Mouse (Mus musculus): Measurements from ENCODE around the gene Cys1. TPM values are rescaled to one million over a fixed set of nuclear protein-coding genes. Genes with fewer than 3 reads are reported as not detected.

Gene Cys1
- total and polyA plus RNA-seq, 2 experiments from 2014 or later: 0.85 to 3.8 TPM

DNA sequence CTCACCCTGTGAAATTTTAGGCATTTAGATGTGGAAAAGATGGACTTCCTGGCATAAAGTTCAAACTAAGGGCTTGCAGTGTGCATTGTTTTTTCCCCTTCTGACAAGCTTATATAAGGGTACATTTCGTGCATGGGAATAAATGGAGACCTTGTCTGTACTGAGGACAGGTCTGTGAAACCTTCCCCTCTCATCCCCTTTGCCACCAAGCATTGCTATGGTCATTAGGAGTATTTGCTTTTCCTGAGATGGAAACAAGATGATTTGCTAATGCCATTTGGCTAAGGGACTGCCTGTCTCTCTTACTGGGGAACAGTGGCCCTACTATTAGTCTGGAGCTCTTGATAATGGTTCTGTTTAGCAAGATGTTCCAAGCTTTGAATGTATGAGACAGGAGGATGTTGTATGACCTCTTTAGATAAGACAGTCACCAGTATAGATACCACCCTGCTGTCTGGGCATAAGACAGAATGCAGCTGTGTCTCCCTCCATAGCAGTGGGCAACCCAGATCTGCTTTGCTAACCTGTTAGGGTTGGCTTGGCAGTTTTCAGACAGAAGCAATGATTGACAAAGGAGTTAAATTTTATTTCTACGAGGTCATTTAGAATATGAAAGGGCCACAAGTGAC, 33.8 kb upstream of the Cys1 start:
- Histone ChIP-seq H3K4me1 (ENCODE audit: control insufficient read depth, insufficient read depth) (no peaks in the 10 kb centered on the region), H3K36me3 (replicated peaks; ENCODE audit: control insufficient read depth, insufficient read depth, low read length) (peaks cover 12% of the 10 kb centered on the region), H3K9me3 (replicated peaks; ENCODE audit: control insufficient read depth, low read length) (no peaks in the 10 kb centered on the region), H3K4me3 (ENCODE audit: low read depth, low read length) (no peak overlapping the region), H3K9ac (replicated peaks; ENCODE audit: low read depth, low read length) (no peak overlapping the region), H3K27ac (ENCODE audit: low read depth) (no peak overlapping the region), H3K4me2 (ENCODE audit: low read depth, low read length) (no peak overlapping the region), H3K27me3 (ENCODE audit: control insufficient read depth, insufficient read depth, low read length) (no peaks in the 10 kb centered on the region)
- WGBS: 66% methylated on average over 2 of the region's 2 CpGs
- ATAC-seq (ENCODE audit: insufficient read depth, low read depth): no peak
- no peak for TF ChIP-seq CTCF (IDR thresholded peaks at IDR 0.05; ENCODE audit: low read depth)
- DNase-seq (ENCODE audit: low spot score): no peak

DNA sequence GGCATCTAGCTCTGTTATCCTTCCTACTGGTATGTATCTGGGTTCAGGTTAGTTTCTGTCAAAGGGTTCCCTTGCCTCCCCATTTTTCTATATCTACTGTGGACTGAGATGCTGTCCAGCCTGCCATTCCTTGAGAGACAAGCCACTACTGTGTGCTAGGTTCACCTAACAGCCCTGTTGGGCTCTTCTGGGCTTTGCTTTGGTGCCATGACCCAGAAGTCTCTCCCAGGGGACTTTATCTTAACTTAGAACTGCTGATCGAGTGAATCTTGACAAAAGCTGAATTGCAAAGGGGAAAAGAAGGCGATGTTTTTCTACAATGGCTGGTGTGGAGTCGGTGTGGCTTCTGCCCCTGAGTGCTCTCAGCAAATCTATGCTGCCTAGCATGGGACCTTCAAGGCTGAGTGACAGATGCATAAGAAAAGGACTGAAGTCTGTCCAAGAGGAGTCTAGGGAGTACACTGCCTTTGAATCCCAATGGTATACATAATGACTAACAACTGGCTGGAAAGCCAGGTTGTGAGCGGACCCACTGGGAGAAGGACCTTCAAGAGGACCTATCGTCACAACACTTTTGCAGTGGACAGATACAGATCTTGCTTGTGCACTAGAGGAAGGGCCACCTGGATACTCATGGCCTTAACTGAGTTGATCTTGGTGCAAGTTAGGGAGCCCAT, 33.1 kb upstream of the Cys1 start:
- H3K4me1 ChIP-seq (ENCODE audit: control insufficient read depth, insufficient read depth): peaks cover 1% of the 10 kb centered on the region
- 74% methylated on average over 5 of the region's 5 CpGs for WGBS
- no peak for TF ChIP-seq CTCF (IDR thresholded peaks at IDR 0.05; ENCODE audit: low read depth)
- no peak for TF ChIP-seq EP300 (IDR thresholded peaks at IDR 0.05; ENCODE audit: low read depth)
- H3K4me3 ChIP-seq (ENCODE audit: low read depth, low read length): no peak overlapping the region
- peaks cover 12% of the 10 kb centered on the region for H3K36me3 ChIP-seq (replicated peaks; ENCODE audit: control insufficient read depth, insufficient read depth, low read length)
- no peak overlapping the region for H3K27ac ChIP-seq (ENCODE audit: low read depth)
- no peaks in the 10 kb centered on the region for H3K9me3 ChIP-seq (replicated peaks; ENCODE audit: control insufficient read depth, low read length)
- H3K27me3 ChIP-seq (ENCODE audit: control insufficient read depth, insufficient read depth, low read length): no peaks in the 10 kb centered on the region
- H3K4me2 ChIP-seq (ENCODE audit: low read depth, low read length): no peak overlapping the region
- ATAC-seq (ENCODE audit: insufficient read depth, low read depth): no peak
- DNase-seq (ENCODE audit: low spot score): no peak
- H3K9ac ChIP-seq (replicated peaks; ENCODE audit: low read depth, low read length): no peak overlapping the region

DNA sequence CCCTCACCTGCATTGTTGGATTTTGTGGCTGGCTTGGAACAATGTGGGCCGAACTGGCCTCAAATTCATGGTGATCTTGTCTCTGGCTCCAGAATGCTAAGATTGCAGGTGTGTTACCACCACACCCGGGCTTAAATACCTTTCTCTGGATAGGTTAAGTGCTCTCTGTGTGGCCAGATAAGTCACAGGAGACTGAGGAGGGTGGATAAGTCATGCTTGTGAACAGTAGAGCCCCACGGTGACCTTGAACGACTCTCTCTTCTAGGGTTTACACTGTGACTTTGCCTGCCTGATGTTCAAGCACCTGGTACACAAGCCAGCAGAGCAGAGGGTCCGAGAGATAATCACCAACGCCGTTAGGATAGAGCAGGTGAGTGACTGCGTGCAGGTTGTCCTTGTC, 30.8 kb upstream of the Cys1 start:
- DNase-seq (ENCODE audit: low spot score) (no peak), ATAC-seq (ENCODE audit: insufficient read depth, low read depth) (no peak)
- Histone ChIP-seq H3K4me1 (ENCODE audit: control insufficient read depth, insufficient read depth) (peaks cover 14% of the 10 kb centered on the region), H3K4me3 (ENCODE audit: low read depth, low read length) (no peak overlapping the region), H3K27me3 (ENCODE audit: control insufficient read depth, insufficient read depth, low read length) (no peaks in the 10 kb centered on the region), H3K9ac (replicated peaks; ENCODE audit: low read depth, low read length) (no peak overlapping the region), H3K4me2 (ENCODE audit: low read depth, low read length) (no peak overlapping the region), H3K27ac (ENCODE audit: low read depth) (no peak overlapping the region), H3K36me3 (replicated peaks; ENCODE audit: control insufficient read depth, insufficient read depth, low read length) (peaks cover 12% of the 10 kb centered on the region), H3K9me3 (replicated peaks; ENCODE audit: control insufficient read depth, low read length) (no peaks in the 10 kb centered on the region)
- no peak for TF ChIP-seq CTCF (IDR thresholded peaks at IDR 0.05; ENCODE audit: low read depth)
- no peak for TF ChIP-seq EP300 (IDR thresholded peaks at IDR 0.05; ENCODE audit: low read depth)
- 64% methylated on average over 8 of the region's 8 CpGs for WGBS

- TF ChIP-seq CTCF (IDR thresholded peaks at IDR 0.05; ENCODE audit: low read depth) (peak; percentile 57), EP300 (IDR thresholded peaks at IDR 0.05; ENCODE audit: low read depth) (no peak)
- H3K4me2 ChIP-seq (ENCODE audit: low read depth, low read length): peak overlapping the region; percentile 21; the same call in 1 of the 2 replicates
- H3K27ac ChIP-seq (ENCODE audit: low read depth): peak overlapping the region; percentile 71
- ATAC-seq (ENCODE audit: insufficient read depth, low read depth) (no peak), DNase-seq (ENCODE audit: low spot score) (no peak)
- peaks cover 21% of the 10 kb centered on the region for H3K4me1 ChIP-seq (ENCODE audit: control insufficient read depth, insufficient read depth)
- H3K9ac ChIP-seq (replicated peaks; ENCODE audit: low read depth, low read length): no peak overlapping the region
- H3K36me3 ChIP-seq (replicated peaks; ENCODE audit: control insufficient read depth, insufficient read depth, low read length): peaks cover 12% of the 10 kb centered on the region
- no peaks in the 10 kb centered on the region for H3K9me3 ChIP-seq (replicated peaks; ENCODE audit: control insufficient read depth, low read length)
- no peak overlapping the region for H3K4me3 ChIP-seq (ENCODE audit: low read depth, low read length)
- no peaks in the 10 kb centered on the region for H3K27me3 ChIP-seq (ENCODE audit: control insufficient read depth, insufficient read depth, low read length)
- 60% methylated on average over 5 of the region's 5 CpGs for WGBS
Observed at GRCm38 (mm10) chr12:24710672-24711071, 29.1 kb upstream of the Cys1 start.

DNA sequence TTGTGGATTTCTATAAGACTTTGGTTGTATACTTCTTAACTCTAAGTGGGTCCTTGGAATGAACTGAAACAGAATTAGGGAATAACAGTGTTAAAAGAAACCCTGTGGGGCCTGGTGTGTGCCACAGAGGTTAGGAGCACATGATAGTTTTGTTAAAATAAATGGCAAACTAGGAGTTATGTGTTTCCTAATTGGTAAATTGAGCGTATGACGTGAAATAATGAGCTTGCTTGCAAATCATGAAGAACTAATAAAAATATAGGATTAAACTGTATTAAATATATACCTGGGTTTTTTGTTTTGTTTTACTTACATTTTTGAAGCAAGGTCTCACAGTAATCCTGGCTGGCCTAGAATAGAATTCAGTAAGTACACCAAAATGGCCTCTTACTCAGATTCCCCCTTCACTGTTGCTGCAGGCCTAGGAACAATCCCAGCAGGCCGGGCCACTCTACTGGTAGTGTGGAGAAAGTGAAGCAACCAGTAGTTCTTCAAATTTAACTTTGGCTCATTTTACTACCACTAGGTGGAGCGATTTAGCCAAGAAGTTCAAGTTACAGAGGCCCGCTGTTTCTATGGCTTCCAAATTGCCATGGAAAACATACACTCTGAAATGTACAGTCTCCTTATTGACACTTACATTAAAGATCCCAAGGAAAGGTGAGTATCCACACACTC, 28.4 kb upstream of the Cys1 start:
- 0 out of 2 replicates have a peak overlapping the region, but pooled peaks have one; percentile 64 for H3K9ac ChIP-seq (replicated peaks; ENCODE audit: low read depth, low read length)
- peak; percentile 92 for DNase-seq (ENCODE audit: low spot score)
- peak overlapping the region; percentile 88 for H3K4me2 ChIP-seq (ENCODE audit: low read depth, low read length)
- WGBS: 31% methylated on average over 5 of the region's 5 CpGs
- no peaks in the 10 kb centered on the region for H3K9me3 ChIP-seq (replicated peaks; ENCODE audit: control insufficient read depth, low read length)
- peaks cover 12% of the 10 kb centered on the region for H3K36me3 ChIP-seq (replicated peaks; ENCODE audit: control insufficient read depth, insufficient read depth, low read length)
- H3K4me1 ChIP-seq (ENCODE audit: control insufficient read depth, insufficient read depth): peaks cover 21% of the 10 kb centered on the region
- ATAC-seq (ENCODE audit: insufficient read depth, low read depth): peak; percentile 29; the same call in 1 of the 2 replicates
- peak overlapping the region; percentile 71 for H3K27ac ChIP-seq (ENCODE audit: low read depth)
- H3K4me3 ChIP-seq (ENCODE audit: low read depth, low read length): peak overlapping the region; percentile 79
- H3K27me3 ChIP-seq (ENCODE audit: control insufficient read depth, insufficient read depth, low read length): no peaks in the 10 kb centered on the region
- TF ChIP-seq CTCF (IDR thresholded peaks at IDR 0.05; ENCODE audit: low read depth) (peak; percentile 69), EP300 (IDR thresholded peaks at IDR 0.05; ENCODE audit: low read depth) (no peak)

Measured in heart, postnatal 0 days (tissue).